In the genomic region with DNA sequence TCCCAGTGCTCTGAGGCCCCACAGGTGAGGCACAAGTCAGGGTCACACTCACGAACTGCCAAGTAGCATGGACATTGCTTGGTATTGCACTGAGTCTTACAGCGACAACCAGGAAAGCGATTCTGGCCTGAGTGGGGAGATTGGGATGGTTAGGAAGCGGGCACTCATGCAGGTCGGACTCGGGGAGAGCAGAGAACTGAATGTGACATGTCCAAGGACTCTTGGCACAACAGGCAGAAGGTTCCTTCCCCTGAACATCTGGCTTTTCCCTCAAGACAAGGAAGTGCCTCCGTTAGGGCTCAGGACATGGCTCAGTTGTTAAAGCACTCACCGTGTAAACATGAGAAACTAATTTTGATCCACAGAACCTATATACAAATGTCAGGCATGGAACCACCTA, we compare ENCODE assay signal across 21 mouse cellular contexts. TPM values are rescaled to one million over a fixed set of nuclear protein-coding genes. Genes with fewer than 3 reads are reported as not detected.
"Had no signal": no experiment of that assay in that cellular context is flagged by ENCODE, and none has a peak within 500 bp of the region (broad histone marks: within the 10 kb centered on the region; RNA-seq: fewer than 3 reads in every experiment).

No protein-coding gene starts in this region.

- DNase-seq: kidney, postnatal 25 days; left cerebral cortex, postnatal 4 days; liver, postnatal 0 days; lung, embryonic 14.5 days; right cerebral cortex, postnatal 14 days; right cerebral cortex, postnatal 4 days; thymus, adult 2 months; thymus, postnatal 4 days had no signal

- H3K9me3 ChIP-seq: limb, embryonic 12.5 days; limb, embryonic 15.5 days; midbrain, embryonic 12.5 days; neural tube, embryonic 13.5 days had no signal

- H3K4me3 ChIP-seq: limb, embryonic 12.5 days; limb, embryonic 15.5 days; midbrain, embryonic 12.5 days; myocyte; neural tube, embryonic 13.5 days had no signal

- H3K4me2 ChIP-seq: limb, embryonic 12.5 days; limb, embryonic 15.5 days; liver, embryonic 11.5 days; lung, embryonic 14.5 days; midbrain, embryonic 12.5 days; neural tube, embryonic 13.5 days had no signal

- H3K9ac ChIP-seq: limb, embryonic 12.5 days; limb, embryonic 15.5 days; liver, embryonic 14.5 days; liver, postnatal 0 days; lung, embryonic 14.5 days; midbrain, embryonic 12.5 days; neural tube, embryonic 13.5 days had no signal

- H3K27me3 ChIP-seq: limb, embryonic 12.5 days; limb, embryonic 15.5 days; midbrain, embryonic 12.5 days; neural tube, embryonic 13.5 days had no signal

- H3K27ac ChIP-seq: kidney, postnatal 0 days; limb, embryonic 12.5 days; limb, embryonic 15.5 days; liver, embryonic 14.5 days; macrophage; midbrain, embryonic 12.5 days; neural tube, embryonic 13.5 days; stomach, postnatal 0 days had no signal

RNA-seq across cellular contexts. Expression of gene Ccr10, which starts 20.3 kb away (rescaled TPM):
- total RNA-seq: left cerebral cortex, postnatal 4 days; megakaryocyte-erythroid progenitor cell, adult 5-6 weeks; neutrophil, adult 5-6 weeks had no signal
- polyA plus RNA-seq: limb, embryonic 12.5 days; liver, embryonic 14.5 days; macrophage had no signal

RNA-seq across cellular contexts. Expression of gene Plekhh3, which starts 24.4 kb away (rescaled TPM):
- total RNA-seq: megakaryocyte-erythroid progenitor cell, adult 5-6 weeks had no signal

RNA-seq across cellular contexts. Expression of gene Cntnap1, which starts 25.2 kb away (rescaled TPM):
- total RNA-seq: megakaryocyte-erythroid progenitor cell, adult 5-6 weeks; neutrophil, adult 5-6 weeks had no signal

RNA-seq across cellular contexts. Expression of gene Tubg2, which starts 39.9 kb away (rescaled TPM):
- total RNA-seq: megakaryocyte-erythroid progenitor cell, adult 5-6 weeks; monocyte, adult 5-6 weeks had no signal
